In the genomic region with DNA sequence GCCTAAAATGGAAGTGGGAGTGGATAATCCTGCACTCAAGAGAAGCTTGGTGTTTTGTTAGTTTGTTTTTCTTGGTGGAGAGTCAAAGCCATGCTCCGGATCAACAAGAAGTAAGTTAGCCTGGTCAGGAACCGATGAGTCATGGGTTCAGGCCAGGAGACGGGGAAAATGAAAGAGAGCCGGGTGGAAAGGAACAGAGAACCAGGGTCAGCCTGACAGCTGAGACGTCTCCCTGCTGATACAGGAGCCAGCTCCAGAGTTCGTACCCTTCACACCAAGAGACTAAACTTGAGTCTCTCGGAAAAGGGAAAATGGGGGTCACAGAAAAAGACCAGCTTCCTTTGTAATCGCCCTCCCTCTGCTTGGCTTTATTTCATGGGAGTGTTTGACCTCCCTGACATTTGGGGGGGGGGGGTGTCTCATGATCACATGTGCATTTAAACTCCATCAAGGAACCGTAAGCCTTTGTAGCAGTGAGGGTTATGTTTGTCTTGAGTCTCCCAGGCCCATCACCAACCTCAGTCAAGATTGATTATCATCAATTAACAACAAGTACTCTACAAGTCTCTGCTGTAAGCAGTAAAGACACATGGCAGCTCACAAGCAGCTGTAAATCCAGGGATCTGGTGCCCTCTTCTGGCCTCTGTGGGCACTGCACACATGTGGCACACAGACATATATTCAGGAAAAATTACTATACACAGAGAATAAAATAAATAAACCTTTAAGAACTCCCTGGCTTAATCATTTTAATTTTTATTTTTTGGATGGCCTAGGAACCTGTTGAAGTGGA, we compare ENCODE assay signal across 9 mouse cellular contexts. TPM values are rescaled to one million over a fixed set of nuclear protein-coding genes. Genes with fewer than 3 reads are reported as not detected.
A peak's percentile ranks its signal among the peaks of the same experiment; 100 is the strongest.
DNase-seq lines count a peak whose midpoint lies in the region; ATAC-seq and TF ChIP-seq lines count a peak whose summit lies in the region.
"Had no signal": no experiment of that assay in that cellular context is flagged by ENCODE, and none has a peak within 500 bp of the region (broad histone marks: within the 10 kb centered on the region; RNA-seq: fewer than 3 reads in every experiment).

No protein-coding gene starts in this region.

- no peak overlapping the region for H3K4me3 ChIP-seq in ES-E14 (ENCODE audit: insufficient read depth in 1 of 2, low read depth in 1 of 2, low read length in 2 of 2, poor library complexity in 1 of 2, severe bottlenecking in 1 of 2)
- H3K4me3 ChIP-seq in heart, embryonic 12.5 days: no peak overlapping the region
- no peak overlapping the region for H3K4me3 ChIP-seq in stomach, embryonic 14.5 days (ENCODE audit: low read depth, low read length)
- H3K4me3 ChIP-seq: embryonic facial prominence, embryonic 13.5 days had no signal

- in situ Hi-C loops in ES-E14 (cut with MboI; ENCODE audit: low sequenced_read_pairs in 2 of 2, unreplicated experiment in 2 of 2): loop anchor here in 1 of 2 experiments (10.0 kb wide), 1 partner anchor 603 kb away; no protein-coding TSS in a partner anchor

- H3K27ac ChIP-seq in ES-E14 (ENCODE audit: insufficient read depth, low read depth, low read length, poor library complexity, severe bottlenecking): no peak overlapping the region
- no peak overlapping the region for H3K27ac ChIP-seq in heart, embryonic 12.5 days (ENCODE audit: poor library complexity, severe bottlenecking)
- no peak overlapping the region for H3K27ac ChIP-seq in stomach, embryonic 14.5 days (ENCODE audit: low read length)
- H3K27ac ChIP-seq: embryonic facial prominence, embryonic 13.5 days had no signal

- H3K4me1 ChIP-seq in ES-E14 (ENCODE audit: control insufficient read depth in 2 of 2, insufficient read depth in 2 of 2, low read length in 2 of 2, poor library complexity in 1 of 2): 0 out of 4 replicates have a peak, but pooled peaks cover 0 to 2% of the 10 kb centered on the region in 2 experiments
- no peaks in the 10 kb centered on the region for H3K4me1 ChIP-seq in heart, embryonic 12.5 days (replicated peaks)
- H3K4me1 ChIP-seq in stomach, embryonic 14.5 days (ENCODE audit: control insufficient read depth, insufficient read depth, low read length): no peaks in the 10 kb centered on the region
- H3K4me1 ChIP-seq: embryonic facial prominence, embryonic 13.5 days had no signal

- H3K27me3 ChIP-seq in heart, embryonic 12.5 days (replicated peaks): no peaks in the 10 kb centered on the region
- no peaks in the 10 kb centered on the region for H3K27me3 ChIP-seq in stomach, embryonic 14.5 days (ENCODE audit: control insufficient read depth, insufficient read depth, low read length)
- H3K27me3 ChIP-seq: embryonic facial prominence, embryonic 13.5 days had no signal

- H3K9me3 ChIP-seq in ES-E14 (ENCODE audit: control insufficient read depth, insufficient read depth, low read depth, low read length): no peaks in the 10 kb centered on the region
- H3K9me3 ChIP-seq in heart, embryonic 12.5 days (replicated peaks): 0 out of 2 replicates have a peak, but pooled peaks cover 5% of the 10 kb centered on the region
- no peaks in the 10 kb centered on the region for H3K9me3 ChIP-seq in stomach, embryonic 14.5 days (ENCODE audit: control insufficient read depth, low read depth, low read length)
- H3K9me3 ChIP-seq: embryonic facial prominence, embryonic 13.5 days had no signal

- WGBS in heart, embryonic 12.5 days: 57% methylated on average over 9 of the region's 9 CpGs
- 50% methylated on average over 9 of the region's 9 CpGs for WGBS in stomach, embryonic 14.5 days

- no peak overlapping the region for H3K9ac ChIP-seq in ES-E14 (ENCODE audit: insufficient read depth, low read depth, low read length, poor library complexity, severe bottlenecking)
- H3K9ac ChIP-seq in heart, embryonic 12.5 days: no peak overlapping the region
- H3K9ac ChIP-seq in stomach, embryonic 14.5 days (replicated peaks; ENCODE audit: low read depth, low read length): no peak overlapping the region
- H3K9ac ChIP-seq: embryonic facial prominence, embryonic 13.5 days had no signal

- ATAC-seq in frontal cortex, adult (ENCODE audit: low TSS enrichment): no peak
- ATAC-seq in heart, embryonic 12.5 days (ENCODE audit: insufficient number of reproducible peaks, low FRiP score): peak; percentile 66; the same call in 1 of the 2 replicates
- ATAC-seq in megakaryocyte progenitor cell, adult 5-6 weeks (replicated peaks; ENCODE audit: poor library complexity): peak; percentile 73
- peak; percentile 23; the same call in 1 of the 2 replicates for ATAC-seq in stomach, embryonic 14.5 days (ENCODE audit: insufficient number of reproducible peaks, insufficient read depth, low FRiP score, low read depth)

- H3K36me3 ChIP-seq in ES-E14 (ENCODE audit: control insufficient read depth, insufficient read depth, low read length, poor library complexity, severe bottlenecking): no peaks in the 10 kb centered on the region
- no peaks in the 10 kb centered on the region for H3K36me3 ChIP-seq in heart, embryonic 12.5 days
- no peaks in the 10 kb centered on the region for H3K36me3 ChIP-seq in stomach, embryonic 14.5 days (ENCODE audit: control insufficient read depth, insufficient read depth, low read length)
- H3K36me3 ChIP-seq: embryonic facial prominence, embryonic 13.5 days had no signal

- DNase-seq in frontal cortex, postnatal 10 days (ENCODE audit: low spot score in 2 of 2): peak; percentile 33 to 59
- DNase-seq in ES-E14 (ENCODE audit: low read depth, low spot score): peak; percentile 60
- DNase-seq in cerebellum, postnatal 14 days: peak; percentile 80 to 89
- DNase-seq in kidney, postnatal 25 days: peak; percentile 67 to 68

- no peak overlapping the region for H3K4me2 ChIP-seq in heart, embryonic 12.5 days
- H3K4me2 ChIP-seq in stomach, embryonic 14.5 days (replicated peaks; ENCODE audit: low read depth, low read length): no peak overlapping the region
- H3K4me2 ChIP-seq: embryonic facial prominence, embryonic 13.5 days had no signal

TF ChIP-seq in ES-E14, 5 proteins besides CTCF, POLR2A, EP300 and RAD21:
- TF ChIP-seq ZC3H11A (IDR thresholded peaks at IDR 0.05; ENCODE audit: borderline replicate concordance, low read depth, low read length) (peak; percentile 92), ZNF384 (IDR thresholded peaks at IDR 0.05; ENCODE audit: low read depth, low read length) (no peak), HCFC1 (IDR thresholded peaks at IDR 0.05; ENCODE audit: borderline replicate concordance, insufficient read depth, low read length) (no peak), MAFK (IDR thresholded peaks at IDR 0.05; ENCODE audit: insufficient read depth, low read depth, low read length) (no peak)
TF ChIP-seq in ES-E14: peak in this region for 1.

RNA-seq across cellular contexts. Expression of a gene that starts 59.7 kb away (rescaled TPM):
- 46.5 and 69.7 TPM in 2 replicates for total RNA-seq in ES-E14 (2012; rRNA removed)
- polyA plus RNA-seq in heart, embryonic 12.5 days (2016; fragmentation: Nextera tagmentation; extraction: Ambion mirVana): 73.0 and 75.6 TPM in 2 replicates
- total RNA-seq in megakaryocyte progenitor cell, adult 5-6 weeks (2015): 31.3 and 34.9 TPM in 2 replicates
- total RNA-seq in megakaryocyte progenitor cell, adult 5-6 weeks (2017): 33.3 and 41.4 TPM in 2 replicates
- 89.3 and 91.6 TPM in 2 replicates for polyA plus RNA-seq in stomach, embryonic 14.5 days (2014; fragmentation: Nextera tagmentation; extraction: Ambion mirVana)
